Mouse (Mus musculus) C2C12 (cell line): ENCODE results near the gene Gm156. TPM values are rescaled to one million over a fixed set of nuclear protein-coding genes. Genes with fewer than 3 reads are reported as not detected.

ENCODE experiments used
- H3K27me3 ChIP-seq: one replicate; pipeline ENCODE4 v1.6.1; 2011; ENCODE audit not compliant: control insufficient read depth, insufficient read depth, insufficient read length
- H3K36me3 ChIP-seq: one replicate; pipeline ENCODE4 v1.6.1; 2011; ENCODE audit not compliant: control insufficient read depth, insufficient read depth
- H3K4me3 ChIP-seq: one replicate; pipeline ENCODE4 v1.5.1; 2011; ENCODE audit warnings: mild to moderate bottlenecking, control low read depth; ENCODE audit not compliant: poor library complexity, insufficient read depth, severe bottlenecking
- H3K79me2 ChIP-seq: one replicate; pipeline ENCODE4 v1.6.1; 2011; ENCODE audit not compliant: control insufficient read depth, insufficient read depth
- H3K79me3 ChIP-seq: one replicate; pipeline ENCODE4 v1.6.1; 2011; ENCODE audit warnings: low read depth, control low read depth
- H3ac ChIP-seq: one replicate; pipeline ENCODE3; 2011; ENCODE audit warnings: low read depth; ENCODE audit not compliant: control insufficient read depth, insufficient read length
- CEBPB ChIP-seq: IDR thresholded peaks from one replicate; pipeline ENCODE4 v1.6.1; 2011; ENCODE audit warnings: low read depth, mild to moderate bottlenecking, control low read depth, moderate library complexity
- CTCF ChIP-seq: IDR thresholded peaks from one replicate; pipeline ENCODE4 v1.5.1; 2011; ENCODE audit not compliant: control insufficient read depth, insufficient read depth, insufficient read length
- FOSL1 ChIP-seq: IDR thresholded peaks from one replicate; pipeline ENCODE4 v1.8.0; 2011; ENCODE audit warnings: mild to moderate bottlenecking, low read length; ENCODE audit not compliant: poor library complexity, insufficient read depth, severe bottlenecking
- MAX ChIP-seq: IDR thresholded peaks from one replicate; pipeline ENCODE4 v1.6.1; 2011; ENCODE audit warnings: mild to moderate bottlenecking, control low read depth
- MYOD1 ChIP-seq: IDR thresholded peaks from one replicate; pipeline ENCODE4 v1.6.1; 2011; ENCODE audit warnings: low read depth; ENCODE audit not compliant: control insufficient read depth, insufficient read length
- MYOG ChIP-seq: IDR thresholded peaks from one replicate; pipeline ENCODE4 v1.6.1; 2011; ENCODE audit not compliant: control insufficient read depth, insufficient read length; ENCODE audit errors: extremely low read depth
- USF1 ChIP-seq: IDR thresholded peaks from one replicate; pipeline ENCODE4 v1.6.1; 2011; ENCODE audit warnings: low read depth, mild to moderate bottlenecking, control low read depth, moderate library complexity
- polyA plus RNA-seq: library from polyadenylated mRNA; unstranded; fragments of >200 nt; fragmentation: generic; extraction: Trizol; gene quantifications from one replicate; pipeline ENCODE4 v1.2.1, GENCODE M21; 2012; ENCODE audit warnings: missing spikeins

The Gm156 gene
- polyA plus RNA-seq, 1 experiment, result not detected

DNA sequence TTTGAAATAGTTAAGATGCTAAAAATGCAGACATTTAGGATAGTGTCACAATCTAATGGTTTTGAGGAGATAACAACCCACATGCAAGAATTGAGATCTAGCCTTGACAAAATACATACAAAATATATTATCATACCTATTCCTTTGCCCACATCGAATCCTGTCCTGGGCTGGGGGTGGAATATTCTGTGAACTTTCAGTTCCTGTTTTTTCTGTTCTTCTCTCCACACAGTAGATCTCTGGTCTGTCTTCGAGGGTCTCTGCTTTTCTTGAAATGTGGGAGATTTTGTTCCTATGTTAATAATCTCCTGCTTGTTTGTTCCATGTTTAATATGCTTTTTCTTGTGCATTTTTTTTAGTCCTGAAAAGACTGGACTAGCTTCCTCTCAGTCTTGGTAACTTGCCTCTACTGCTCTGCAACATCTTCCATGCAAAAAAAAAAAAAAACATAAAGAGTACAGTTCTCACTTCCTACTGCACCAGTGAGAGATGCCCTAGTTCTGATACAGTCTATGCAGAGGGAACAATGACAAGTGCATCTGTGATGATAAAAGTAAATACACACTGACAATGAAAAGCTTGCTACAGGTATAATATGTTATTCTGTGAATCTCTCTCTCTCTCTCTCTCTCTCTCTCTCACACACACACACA, 43.9 kb downstream of the Gm156 start, which contains the start of gene Klri2:
TSS of gene Klri2 (minus strand) at position 416 of the 653 bp plus-strand sequence.
- H3K36me3 ChIP-seq, result no peaks in the 10 kb centered on the region
- no peak within 1 kb of the TSS for H3K4me3 ChIP-seq
- no peaks in the 10 kb centered on the region for H3K79me3 ChIP-seq
- no peaks in the 10 kb centered on the region for H3K27me3 ChIP-seq
- no peak within 1 kb of the TSS for H3ac ChIP-seq
- no peaks in the 10 kb centered on the region for H3K79me2 ChIP-seq
- no peak for TF ChIP-seq CTCF
- TF ChIP-seq CEBPB, result no peak
- TF ChIP-seq MAX, result no peak
- no peak for TF ChIP-seq USF1
- no peak for TF ChIP-seq MYOG
- TF ChIP-seq FOSL1, result no peak
- TF ChIP-seq MYOD1, result no peak

DNA sequence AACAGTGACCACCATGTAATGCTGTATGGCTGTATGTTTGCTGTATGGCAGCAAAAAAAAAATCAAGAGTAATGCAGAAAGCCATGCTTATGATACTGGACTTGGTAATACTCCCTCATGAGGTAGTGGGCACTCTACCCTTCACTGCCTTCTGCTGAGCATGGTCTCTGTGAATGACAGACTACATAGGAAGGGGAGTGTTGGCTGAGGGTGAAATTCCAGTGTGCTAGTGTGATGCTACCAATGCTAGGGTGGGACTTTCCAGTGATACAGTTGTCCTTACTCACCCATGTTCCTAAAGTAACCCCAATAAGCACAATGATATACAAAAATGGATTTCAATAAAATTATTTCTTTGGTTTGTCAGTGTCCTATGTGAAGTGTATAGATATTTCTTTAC, 47.7 kb downstream of the Gm156 start:
- Histone ChIP-seq H3K79me2 (no peaks in the 10 kb centered on the region), H3ac (no peak overlapping the region), H3K36me3 (no peaks in the 10 kb centered on the region), H3K79me3 (no peaks in the 10 kb centered on the region), H3K4me3 (no peak overlapping the region), H3K27me3 (no peaks in the 10 kb centered on the region)
- no peak for TF ChIP-seq USF1
- no peak for TF ChIP-seq MYOG
- no peak for TF ChIP-seq FOSL1
- no peak for TF ChIP-seq CTCF
- TF ChIP-seq MAX, result no peak
- no peak for TF ChIP-seq CEBPB
- TF ChIP-seq MYOD1, result no peak

DNA sequence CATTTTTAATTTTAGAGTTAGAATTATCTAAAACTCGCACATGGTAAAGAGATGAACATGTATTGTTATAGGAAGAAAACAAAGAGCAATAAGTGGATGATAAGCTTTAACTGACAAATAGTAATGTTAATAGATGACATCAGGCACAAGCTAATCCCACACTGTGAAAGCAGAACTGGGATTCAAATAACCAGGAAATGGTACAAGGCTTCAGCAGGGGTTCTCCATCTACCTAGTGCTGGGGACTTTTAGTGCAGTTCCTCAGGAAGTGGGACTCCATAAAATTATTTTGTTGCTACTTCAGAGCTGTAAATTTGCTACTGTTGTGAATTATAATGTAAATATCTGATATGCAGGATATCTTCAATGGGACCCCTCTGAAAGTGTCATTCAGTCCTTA, 56.8 kb downstream of the Gm156 start:
- H3ac ChIP-seq, result no peak overlapping the region
- H3K27me3 ChIP-seq, result no peaks in the 10 kb centered on the region
- H3K4me3 ChIP-seq, result no peak overlapping the region
- no peaks in the 10 kb centered on the region for H3K79me3 ChIP-seq
- no peaks in the 10 kb centered on the region for H3K79me2 ChIP-seq
- H3K36me3 ChIP-seq, result no peaks in the 10 kb centered on the region
- TF ChIP-seq FOSL1 (no peak), CTCF (no peak), USF1 (no peak), MAX (no peak), MYOD1 (no peak), CEBPB (no peak), MYOG (no peak)

DNA sequence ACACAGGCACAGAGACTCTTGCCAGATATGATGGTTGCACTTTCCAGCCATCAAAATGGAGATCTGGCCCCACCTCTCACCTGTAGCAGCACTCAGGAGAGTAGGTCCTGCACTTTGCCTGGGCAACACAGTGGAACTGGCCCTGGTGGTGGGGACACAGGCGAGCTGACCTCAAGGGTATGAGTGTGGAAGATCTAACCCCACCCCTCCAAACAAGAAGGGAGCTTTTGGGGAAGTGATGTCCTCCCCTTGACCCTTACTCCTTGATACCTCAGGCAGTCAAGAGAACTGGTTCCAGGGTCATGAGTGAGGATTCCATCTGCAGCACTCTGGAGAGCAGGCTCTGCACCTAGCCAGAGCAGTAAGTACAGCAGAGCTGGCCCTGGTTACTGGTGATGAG, 62.7 kb downstream of the Gm156 start:
- no peaks in the 10 kb centered on the region for H3K79me2 ChIP-seq
- H3K36me3 ChIP-seq, result no peaks in the 10 kb centered on the region
- TF ChIP-seq FOSL1, result no peak
- TF ChIP-seq MYOD1, result no peak
- no peak for TF ChIP-seq USF1
- TF ChIP-seq CEBPB, result no peak
- no peak for TF ChIP-seq MYOG
- TF ChIP-seq MAX, result no peak
- no peak for TF ChIP-seq CTCF
- H3ac ChIP-seq, result no peak overlapping the region
- no peaks in the 10 kb centered on the region for H3K79me3 ChIP-seq
- no peak overlapping the region for H3K4me3 ChIP-seq
- no peaks in the 10 kb centered on the region for H3K27me3 ChIP-seq

DNA sequence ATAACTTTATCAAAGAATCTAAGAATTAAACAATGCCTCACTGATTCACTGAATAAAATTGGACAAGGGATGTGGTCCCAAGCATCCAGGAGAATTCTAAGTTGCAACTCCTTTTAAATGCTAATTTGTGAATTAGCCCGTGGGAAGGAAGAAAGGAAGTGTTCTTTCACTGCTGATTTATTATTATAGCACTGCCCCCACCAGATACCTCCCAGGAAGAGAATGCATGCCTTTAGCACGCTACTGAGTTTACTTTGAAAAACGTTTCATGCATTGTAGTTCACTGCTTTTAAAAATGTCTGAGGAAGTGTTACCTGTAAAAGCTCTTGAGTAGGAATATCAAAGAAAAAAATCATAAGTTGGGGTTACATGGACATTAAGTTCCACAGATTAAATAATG, 63.6 kb downstream of the Gm156 start:
- Histone ChIP-seq H3K79me3 (no peaks in the 10 kb centered on the region), H3K79me2 (no peaks in the 10 kb centered on the region), H3K4me3 (no peak overlapping the region), H3K36me3 (no peaks in the 10 kb centered on the region), H3K27me3 (no peaks in the 10 kb centered on the region), H3ac (no peak overlapping the region)
- TF ChIP-seq CEBPB (no peak), CTCF (no peak)

DNA sequence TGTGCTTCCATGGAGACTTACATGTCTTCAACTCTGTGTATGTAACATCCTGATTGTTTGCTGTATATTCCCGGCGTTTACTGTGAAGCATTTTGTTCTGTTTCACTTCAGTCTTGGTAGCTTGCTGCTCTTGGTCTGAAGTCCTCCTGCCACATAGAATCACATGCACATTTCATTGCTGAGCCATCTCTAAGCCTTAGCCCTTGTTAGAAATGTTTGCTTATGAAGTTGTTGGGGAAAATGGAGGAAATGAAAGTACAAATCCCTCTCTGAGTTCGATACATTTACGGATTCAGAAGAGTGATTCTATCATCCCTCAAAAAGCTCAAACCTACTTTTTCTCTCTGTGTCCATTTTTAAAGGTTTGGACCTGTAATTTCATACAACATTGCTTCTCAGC, 67.0 kb downstream of the Gm156 start, which contains the start of gene Klri1:
TSS of gene Klri1 (minus strand) at position 101 of the 400 bp plus-strand sequence.
- TF ChIP-seq FOSL1 (no peak), CEBPB (no peak), MYOD1 (no peak), USF1 (no peak), MYOG (no peak), CTCF (no peak), MAX (no peak)
- no peaks in the 10 kb centered on the region for H3K79me3 ChIP-seq
- no peaks in the 10 kb centered on the region for H3K27me3 ChIP-seq

More for the DNA sequence above, 67.0 kb downstream of the Gm156 start, which contains the start of gene Klri1:
- no peaks in the 10 kb centered on the region for H3K36me3 ChIP-seq
- H3ac ChIP-seq, result no peak within 1 kb of the TSS
- H3K4me3 ChIP-seq, result no peak within 1 kb of the TSS
- no peaks in the 10 kb centered on the region for H3K79me2 ChIP-seq

Other genes with a start within 250 kb of the Gm156 start
- gene Klre1, start 206.4 kb downstream of the Gm156 start, polyA plus RNA-seq, result not detected
- not detected for gene Klrd1, start 192.5 kb downstream of the Gm156 start, polyA plus RNA-seq
- gene Klrk1, start 160.4 kb downstream of the Gm156 start, polyA plus RNA-seq, result not detected
- not detected for gene Klrc3, start 140.9 kb downstream of the Gm156 start, polyA plus RNA-seq
- not detected for gene Klrc2, start 123.6 kb downstream of the Gm156 start, polyA plus RNA-seq
- gene Klrc1, start 105.3 kb downstream of the Gm156 start, polyA plus RNA-seq, result not detected
- not detected for gene Klri1, start 67.1 kb downstream of the Gm156 start, polyA plus RNA-seq
- gene Klri2, start 43.8 kb downstream of the Gm156 start, polyA plus RNA-seq, result not detected
- not detected for gene Gm17631, start 78.4 kb upstream of the Gm156 start, polyA plus RNA-seq
- 0.02 TPM for gene Klra17, start 92.4 kb upstream of the Gm156 start, polyA plus RNA-seq
- not detected for gene Klra5, start 133.4 kb upstream of the Gm156 start, polyA plus RNA-seq
- not detected for gene Klra6, start 242.7 kb upstream of the Gm156 start, polyA plus RNA-seq